Mouse (Mus musculus) spleen, embryonic (tissue): Measurements from ENCODE around the gene Gm21987.

ENCODE experiments used
- CTCF ChIA-PET: fragments of 350-600 bp; sonication (Branson Sonifier 250); formaldehyde crosslinking; loops from one replicate; lab custom pipeline; 2022; lab: Charles Lee

The Gm21987 gene

GRCm38 (mm10) chr16:38389284-38389893, 42.5 kb downstream of the Gm21987 start:
- CTCF ChIA-PET, result no interaction called here

DNA sequence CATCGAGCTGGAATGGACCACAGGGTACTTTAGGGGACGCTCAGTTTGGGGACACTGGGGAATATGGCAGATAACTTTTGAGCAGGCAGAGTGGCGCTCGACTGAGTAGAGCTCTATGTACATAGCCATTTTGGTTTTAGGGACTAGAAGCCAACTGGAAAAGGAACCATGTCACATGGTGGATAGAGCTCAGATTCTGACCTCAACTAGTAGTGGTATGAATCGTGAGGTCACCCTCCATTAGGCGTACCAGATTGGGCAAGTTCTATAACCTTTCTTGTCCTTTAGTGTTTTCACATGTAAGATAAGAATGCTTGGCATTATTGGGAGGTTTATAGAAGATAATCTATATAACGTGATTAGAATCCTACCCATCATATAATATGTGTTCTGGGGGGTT, 43.5 kb downstream of the Gm21987 start:
- CTCF ChIA-PET, result no interaction called here

- CTCF ChIA-PET, result no interaction called here
Observed at GRCm38 (mm10) chr16:38392126-38392894, 45.5 kb downstream of the Gm21987 start.

DNA sequence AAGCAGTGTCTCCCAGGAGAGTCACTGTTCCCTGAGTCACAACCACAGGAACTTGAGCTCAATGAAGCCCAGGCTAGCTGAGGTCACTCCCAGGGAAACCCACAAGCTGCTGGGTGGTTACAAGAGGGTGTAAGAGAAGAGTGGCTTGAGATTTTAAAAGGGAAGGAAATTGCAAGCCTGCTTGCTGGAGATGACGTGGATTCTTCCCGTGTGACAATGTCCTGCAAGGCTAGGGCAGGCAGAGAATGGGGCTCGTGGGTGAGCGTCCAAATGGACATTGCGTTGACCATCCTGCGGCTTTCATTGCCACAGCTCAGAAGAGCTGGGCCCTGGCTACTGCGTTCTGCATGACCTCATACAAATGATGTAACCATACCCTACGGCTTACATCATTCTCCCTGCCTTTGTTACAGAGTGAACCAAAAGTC, 47.4 kb downstream of the Gm21987 start:
- CTCF ChIA-PET, result interaction anchor here (0.5 kb wide), 1 partner anchor 53 kb away, joined by 4 read pairs; no protein-coding TSS in a partner anchor

DNA sequence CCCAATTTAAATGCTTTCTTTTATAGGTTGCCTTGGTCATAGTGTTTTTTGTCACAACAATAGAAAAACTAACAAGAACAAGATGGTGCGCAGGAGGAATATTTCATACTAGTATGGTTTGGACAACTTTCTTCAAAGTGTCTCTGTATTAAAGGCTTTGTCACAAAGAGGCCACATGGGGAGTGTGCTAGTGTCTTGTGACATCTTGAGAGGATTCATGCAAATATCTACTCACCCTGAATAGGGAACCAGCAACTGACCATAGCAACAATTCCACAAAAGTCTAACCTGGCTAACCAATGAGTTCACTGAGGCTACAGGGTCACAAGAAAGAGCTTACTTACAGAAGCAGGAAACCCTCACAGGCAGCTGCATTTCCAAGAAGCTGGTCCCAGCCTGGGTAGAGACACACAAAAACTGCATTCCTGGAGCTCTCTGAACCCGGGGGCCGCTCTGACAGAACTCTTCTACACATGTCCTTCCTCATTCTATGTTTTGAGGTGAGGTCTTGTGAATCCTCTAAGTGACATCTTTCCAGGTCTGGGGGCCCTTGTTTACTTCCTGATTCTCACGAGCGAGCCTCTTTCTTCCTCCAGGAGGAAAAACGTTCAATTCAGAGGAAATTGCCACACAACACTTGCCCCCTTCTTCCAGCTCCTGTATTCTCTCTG, 48.4 kb downstream of the Gm21987 start:
- CTCF ChIA-PET, result no interaction called here

DNA sequence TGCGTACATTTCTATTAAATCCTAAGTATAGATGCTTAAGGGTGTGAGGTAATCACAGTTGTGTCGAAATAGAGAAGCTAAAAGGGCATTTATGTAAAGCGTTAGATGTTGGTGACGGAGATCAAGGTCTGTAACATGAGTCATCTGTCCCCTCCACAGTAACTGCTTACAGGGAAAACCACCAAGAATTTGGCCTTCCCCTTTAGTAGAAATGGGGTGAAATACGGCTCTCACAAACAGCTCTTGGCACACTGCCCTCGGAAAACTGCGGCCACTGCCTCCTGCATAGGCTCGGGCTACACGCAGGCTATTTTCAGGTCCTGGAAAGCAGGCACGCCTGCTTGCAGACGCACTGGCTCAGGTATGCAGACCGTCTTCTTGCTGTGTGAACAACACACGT, 49.3 kb downstream of the Gm21987 start:
- CTCF ChIA-PET, result no interaction called here

DNA sequence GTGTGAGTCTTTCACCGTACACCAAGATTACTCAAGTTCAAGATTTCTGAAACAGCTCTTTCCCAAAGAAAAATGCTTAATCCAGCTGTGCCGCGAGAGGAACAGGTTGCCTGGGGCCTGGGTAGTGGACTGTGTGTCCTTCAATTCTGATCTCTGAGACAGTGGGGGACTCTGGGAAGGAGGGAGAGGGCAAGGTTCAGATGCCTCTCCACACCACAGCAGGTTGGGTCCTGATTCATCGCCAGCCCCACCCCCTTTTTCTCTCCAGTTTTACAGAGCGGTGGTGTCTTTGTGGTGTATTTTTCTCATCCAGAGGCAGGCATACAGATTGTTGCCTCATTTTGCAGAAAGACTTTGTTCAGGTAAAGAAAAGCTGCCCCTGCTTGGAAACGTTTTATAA, 51.4 kb downstream of the Gm21987 start:
- CTCF ChIA-PET, result no interaction called here

DNA sequence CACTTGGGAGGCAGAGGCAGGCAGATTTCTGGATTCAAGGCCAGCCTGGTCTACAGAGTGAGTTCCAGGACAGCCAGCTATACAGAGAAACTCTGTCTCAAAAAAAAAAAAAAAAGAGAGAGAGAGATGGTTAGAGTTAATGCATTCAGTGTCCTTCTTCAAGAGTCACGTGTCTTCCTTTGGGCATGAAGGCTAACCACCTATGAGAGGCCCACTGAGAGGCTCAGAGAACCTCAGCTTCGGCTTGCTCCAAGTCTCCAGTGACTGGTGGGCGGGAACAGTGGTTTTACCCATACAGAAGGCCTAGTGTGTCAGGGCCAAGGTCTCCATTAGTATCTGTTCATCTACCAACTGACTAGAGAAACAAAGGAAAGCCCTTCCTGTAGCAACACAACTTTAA, 52.2 kb downstream of the Gm21987 start:
- CTCF ChIA-PET, result no interaction called here

DNA sequence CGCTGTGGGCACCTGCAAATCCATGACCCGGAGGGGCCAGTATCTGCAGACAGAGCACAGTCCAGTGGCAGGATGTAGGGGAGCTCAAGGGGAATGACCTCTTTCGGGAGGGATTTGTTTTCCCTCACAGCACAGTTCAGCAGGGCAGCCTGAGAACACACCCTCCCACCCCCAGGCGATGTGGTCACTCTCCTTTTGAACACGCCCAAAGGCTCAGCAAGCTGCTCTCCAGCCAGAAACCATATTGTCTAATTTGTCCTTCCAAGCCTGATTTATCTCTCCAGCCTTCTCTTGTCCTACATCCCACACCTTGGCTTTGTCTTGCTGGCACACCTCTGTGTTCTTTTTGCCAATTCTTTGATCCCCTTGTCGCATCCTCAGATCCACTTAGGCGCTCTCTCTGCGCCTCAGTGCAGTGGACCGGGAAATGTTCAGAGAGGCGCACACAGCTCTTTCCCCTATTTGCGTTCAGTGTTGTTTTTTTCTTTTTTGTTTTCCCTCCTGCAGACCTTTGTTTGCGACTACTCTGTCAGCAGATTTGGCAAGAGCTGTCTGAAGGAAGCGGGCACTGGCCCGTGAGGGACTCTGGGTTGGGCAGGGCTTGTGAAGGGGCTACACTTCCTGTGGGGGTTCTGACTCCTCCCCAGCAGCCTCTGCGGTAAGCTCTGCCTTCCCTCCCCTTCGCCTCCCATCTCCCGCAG, 52.8 kb downstream of the Gm21987 start:
- CTCF ChIA-PET, result interaction anchor here (0.8 to 1.0 kb wide), 2 partner anchors 23 to 78 kb away, joined by 4 to 8 read pairs; no protein-coding TSS in a partner anchor

- CTCF ChIA-PET, result interaction anchor here (0.8 to 1.0 kb wide), 2 partner anchors 24 to 79 kb away, joined by 4 to 8 read pairs; no protein-coding TSS in a partner anchor
Observed at GRCm38 (mm10) chr16:38400311-38400960, 53.6 kb downstream of the Gm21987 start.

GRCm38 (mm10) chr16:38401468-38401867, 54.6 kb downstream of the Gm21987 start:
- CTCF ChIA-PET, result no interaction called here

DNA sequence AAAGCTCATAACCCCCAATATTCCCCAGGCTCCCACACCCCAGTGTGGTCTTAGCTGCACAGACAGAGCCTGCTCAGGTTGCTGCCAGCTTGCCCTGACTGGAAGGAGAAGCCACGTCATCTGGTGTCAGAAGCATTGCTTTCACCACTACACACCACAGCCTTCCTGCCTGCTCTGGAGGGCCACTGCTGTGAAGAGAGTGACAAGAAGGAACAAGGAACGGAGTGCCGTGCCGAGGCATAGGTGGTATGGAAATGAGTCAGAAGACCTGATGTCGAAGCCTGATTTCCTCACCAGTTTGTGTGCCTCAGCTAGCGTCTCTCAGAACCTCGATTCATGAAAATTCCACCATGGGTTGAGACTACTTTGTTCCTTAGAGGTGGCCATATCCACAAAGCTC, 56.8 kb downstream of the Gm21987 start:
- CTCF ChIA-PET, result no interaction called here

- CTCF ChIA-PET, result interaction anchor here (1.0 kb wide), 2 partner anchors 70 to 76 kb away, joined by 3 read pairs; no protein-coding TSS in a partner anchor
Observed at GRCm38 (mm10) chr16:38406293-38406692, 59.5 kb downstream of the Gm21987 start.

- CTCF ChIA-PET, result interaction anchor here (0.7 to 1.0 kb wide), 3 partner anchors 17 to 140 kb away, joined by 3 to 12 read pairs (median 3); no protein-coding TSS in a partner anchor
Observed at GRCm38 (mm10) chr16:38406708-38407107, 59.9 kb downstream of the Gm21987 start.

GRCm38 (mm10) chr16:38407584-38407983, 60.7 kb downstream of the Gm21987 start:
- CTCF ChIA-PET, result interaction anchor here (0.7 kb wide), 3 partner anchors 16 to 139 kb away, joined by 3 to 12 read pairs (median 5); no protein-coding TSS in a partner anchor

GRCm38 (mm10) chr16:38408416-38408815, 61.6 kb downstream of the Gm21987 start:
- CTCF ChIA-PET, result interaction anchor here (0.6 to 0.7 kb wide), 3 partner anchors 26 to 65 kb away, joined by 3 to 9 read pairs (median 5); no protein-coding TSS in a partner anchor
